Mouse (Mus musculus): ENCODE measurements at regions not wholly inside any gene's neighbourhood (a gene's known extent, or its start where the extent isn't known, plus 50 kb on each side); places are given as distances from the start of the nearest gene placed in this dataset.

GRCm38 (mm10) chr12:15929541-15929940 lies 112.8 kb upstream of the Trib2 start:
- Histone ChIP-seq H3K4me3 (no peak overlapping the region), H3K4me1 (no peaks in the 10 kb centered on the region), H3K27me3 (replicated peaks; ENCODE audit: low read depth, poor library complexity, severe bottlenecking) (no peaks in the 10 kb centered on the region), H3K27ac (replicated peaks) (no peak overlapping the region), H3K36me3 (replicated peaks) (no peaks in the 10 kb centered on the region), H3K9me3 (no peaks in the 10 kb centered on the region)
- WGBS, result 93% methylated on average over 1 of the region's 1 CpGs
- DNase-seq (ENCODE audit: low spot score), result no peak

GRCm38 (mm10) chr12:15918291-15918690 lies 101.6 kb upstream of the Trib2 start:
- 83% methylated on average over 1 of the region's 1 CpGs for WGBS
- H3K27me3 ChIP-seq (replicated peaks; ENCODE audit: low read depth, poor library complexity, severe bottlenecking), result no peaks in the 10 kb centered on the region
- no peaks in the 10 kb centered on the region for H3K36me3 ChIP-seq (replicated peaks)
- H3K27ac ChIP-seq (replicated peaks), result no peak overlapping the region
- no peaks in the 10 kb centered on the region for H3K4me1 ChIP-seq
- DNase-seq (ENCODE audit: low spot score), result no peak
- H3K4me3 ChIP-seq, result no peak overlapping the region
- H3K9me3 ChIP-seq, result no peaks in the 10 kb centered on the region

GRCm38 (mm10) chr12:15912959-15913358 lies 96.2 kb upstream of the Trib2 start:
- no peaks in the 10 kb centered on the region for H3K4me1 ChIP-seq
- DNase-seq (ENCODE audit: low spot score), result no peak
- 86% methylated on average over 1 of the region's 1 CpGs for WGBS
- no peaks in the 10 kb centered on the region for H3K36me3 ChIP-seq (replicated peaks)
- no peak overlapping the region for H3K4me3 ChIP-seq
- H3K27ac ChIP-seq (replicated peaks), result no peak overlapping the region
- no peaks in the 10 kb centered on the region for H3K9me3 ChIP-seq
- no peaks in the 10 kb centered on the region for H3K27me3 ChIP-seq (replicated peaks; ENCODE audit: low read depth, poor library complexity, severe bottlenecking)

GRCm38 (mm10) chr12:15912491-15912890 lies 95.8 kb upstream of the Trib2 start:
- no peaks in the 10 kb centered on the region for H3K9me3 ChIP-seq
- no peak overlapping the region for H3K27ac ChIP-seq (replicated peaks)
- H3K4me1 ChIP-seq, result no peaks in the 10 kb centered on the region
- H3K36me3 ChIP-seq (replicated peaks), result no peaks in the 10 kb centered on the region
- 85% methylated on average over 3 of the region's 3 CpGs for WGBS
- no peak overlapping the region for H3K4me3 ChIP-seq
- no peak for DNase-seq (ENCODE audit: low spot score)
- H3K27me3 ChIP-seq (replicated peaks; ENCODE audit: low read depth, poor library complexity, severe bottlenecking), result no peaks in the 10 kb centered on the region

- Histone ChIP-seq H3K27ac (replicated peaks) (no peak overlapping the region), H3K36me3 (replicated peaks) (no peaks in the 10 kb centered on the region), H3K4me1 (no peaks in the 10 kb centered on the region), H3K27me3 (replicated peaks; ENCODE audit: low read depth, poor library complexity, severe bottlenecking) (no peaks in the 10 kb centered on the region), H3K9me3 (no peaks in the 10 kb centered on the region), H3K4me3 (no peak overlapping the region)
- 86% methylated on average over 1 of the region's 1 CpGs for WGBS
- DNase-seq (ENCODE audit: low spot score), result no peak
Measured at GRCm38 (mm10) chr12:15911254-15911991, 94.7 kb upstream of the Trib2 start.

- Histone ChIP-seq H3K36me3 (replicated peaks) (no peaks in the 10 kb centered on the region), H3K27me3 (replicated peaks; ENCODE audit: low read depth, poor library complexity, severe bottlenecking) (no peaks in the 10 kb centered on the region), H3K27ac (replicated peaks) (no peak overlapping the region), H3K4me1 (no peaks in the 10 kb centered on the region), H3K4me3 (no peak overlapping the region), H3K9me3 (no peaks in the 10 kb centered on the region)
- DNase-seq (ENCODE audit: low spot score), result no peak
- WGBS, result 73% methylated on average over 2 of the region's 2 CpGs
Measured at GRCm38 (mm10) chr12:15897539-15897938, 80.8 kb upstream of the Trib2 start.

GRCm38 (mm10) chr12:15896511-15896910 lies 79.8 kb upstream of the Trib2 start:
- no peak for DNase-seq (ENCODE audit: low spot score)
- Histone ChIP-seq H3K9me3 (no peaks in the 10 kb centered on the region), H3K27me3 (replicated peaks; ENCODE audit: low read depth, poor library complexity, severe bottlenecking) (no peaks in the 10 kb centered on the region), H3K4me3 (no peak overlapping the region), H3K36me3 (replicated peaks) (no peaks in the 10 kb centered on the region), H3K27ac (replicated peaks) (no peak overlapping the region), H3K4me1 (no peaks in the 10 kb centered on the region)
- WGBS, result 76% methylated on average over 3 of the region's 3 CpGs

- no peaks in the 10 kb centered on the region for H3K9me3 ChIP-seq
- no peak for DNase-seq (ENCODE audit: low spot score)
- 49% methylated on average over 2 of the region's 2 CpGs for WGBS
- no peaks in the 10 kb centered on the region for H3K36me3 ChIP-seq (replicated peaks)
- H3K27me3 ChIP-seq (replicated peaks; ENCODE audit: low read depth, poor library complexity, severe bottlenecking), result no peaks in the 10 kb centered on the region
- peaks cover 7% of the 10 kb centered on the region; the same call in 1 of the 2 replicates for H3K4me1 ChIP-seq
- H3K27ac ChIP-seq (replicated peaks), result no peak overlapping the region
- no peak overlapping the region for H3K4me3 ChIP-seq
Measured at GRCm38 (mm10) chr12:15895215-15895614, 78.5 kb upstream of the Trib2 start.

- Histone ChIP-seq H3K9me3 (no peaks in the 10 kb centered on the region), H3K4me1 (peaks cover 7% of the 10 kb centered on the region; the same call in 1 of the 2 replicates), H3K4me3 (no peak overlapping the region), H3K36me3 (replicated peaks) (no peaks in the 10 kb centered on the region), H3K27ac (replicated peaks) (no peak overlapping the region), H3K27me3 (replicated peaks; ENCODE audit: low read depth, poor library complexity, severe bottlenecking) (no peaks in the 10 kb centered on the region)
- DNase-seq (ENCODE audit: low spot score), result no peak
- 33% methylated on average over 1 of the region's 1 CpGs for WGBS
Measured at GRCm38 (mm10) chr12:15890591-15890990, 73.9 kb upstream of the Trib2 start.

GRCm38 (mm10) chr12:15879907-15880430 lies 63.2 kb upstream of the Trib2 start:
- Histone ChIP-seq H3K27me3 (replicated peaks; ENCODE audit: low read depth, poor library complexity, severe bottlenecking) (no peaks in the 10 kb centered on the region), H3K27ac (replicated peaks) (no peak overlapping the region), H3K36me3 (replicated peaks) (no peaks in the 10 kb centered on the region), H3K9me3 (no peaks in the 10 kb centered on the region), H3K4me3 (no peak overlapping the region), H3K4me1 (no peaks in the 10 kb centered on the region)
- 81% methylated on average over 7 of the region's 7 CpGs for WGBS
- no peak for DNase-seq (ENCODE audit: low spot score)

Data from embryonic facial prominence, embryonic 10.5 days (tissue).